Mouse (Mus musculus) cerebellum, adult 9-11 months (tissue): Measurements from ENCODE around the gene Chic2.

Source experiments
- DNase-seq: peaks from one replicate; pipeline ENCODE4 v3.0.0; 2022

The Chic2 gene

DNA sequence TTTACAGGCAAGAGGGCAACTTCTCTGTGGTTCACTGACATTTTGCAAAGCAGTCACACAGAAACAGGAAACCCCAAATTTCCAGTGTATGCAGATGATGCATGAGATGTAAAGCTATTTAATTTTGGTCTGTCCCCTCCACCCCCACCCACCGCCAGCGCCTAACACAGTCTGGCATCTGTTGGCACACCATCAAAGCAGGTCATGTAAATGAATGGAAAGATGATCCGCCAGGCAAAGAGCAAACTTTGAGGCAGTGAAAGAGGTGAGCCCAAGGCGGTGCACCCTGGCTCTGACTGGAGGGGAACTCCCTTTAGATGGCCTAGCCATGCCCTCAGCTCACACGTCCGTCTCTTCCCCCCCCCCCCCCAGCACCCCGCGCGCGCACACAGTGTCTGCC, 22.1 kb upstream of the Chic2 start:
- DNase-seq: no peak

DNA sequence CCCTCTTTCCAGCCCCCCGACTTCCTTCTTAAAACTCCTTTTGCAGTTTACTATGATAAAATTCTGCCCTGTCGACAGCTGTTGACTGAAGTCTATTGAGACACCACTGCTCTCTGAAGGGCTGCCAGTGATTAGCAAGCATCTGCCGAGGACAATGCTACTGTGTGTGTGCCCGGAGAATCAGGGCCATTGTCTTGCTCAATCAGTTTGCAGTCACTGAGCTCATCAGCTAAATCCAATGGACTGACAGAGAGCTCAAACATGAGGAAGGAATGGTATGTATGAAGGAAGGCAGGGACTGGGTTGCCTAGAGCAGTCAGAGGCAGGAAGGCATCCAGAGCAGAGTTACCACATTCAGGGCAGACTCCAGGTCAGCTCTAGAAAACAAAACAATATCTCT, 18.6 kb upstream of the Chic2 start:
- DNase-seq: no peak

DNA sequence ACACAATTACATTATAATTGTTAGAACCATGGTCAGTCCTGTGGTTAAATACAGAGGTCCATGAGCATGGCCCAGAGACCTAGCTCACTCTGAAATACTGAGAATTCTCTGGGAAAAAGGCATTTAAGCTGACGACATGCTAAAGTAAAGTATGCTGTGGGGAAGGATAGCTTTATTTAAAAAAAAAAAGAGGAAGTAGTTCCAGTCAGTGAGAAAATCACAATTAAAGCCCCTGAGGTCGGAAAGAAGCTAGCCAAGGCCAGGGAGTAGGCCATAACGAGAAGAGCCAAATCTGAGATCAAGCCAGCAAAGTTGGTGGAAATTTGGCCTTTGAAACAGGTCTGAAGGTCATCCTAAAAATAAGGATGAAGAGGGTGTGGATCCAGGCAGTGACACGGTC, 6.5 kb upstream of the Chic2 start:
- no peak for DNase-seq

DNA sequence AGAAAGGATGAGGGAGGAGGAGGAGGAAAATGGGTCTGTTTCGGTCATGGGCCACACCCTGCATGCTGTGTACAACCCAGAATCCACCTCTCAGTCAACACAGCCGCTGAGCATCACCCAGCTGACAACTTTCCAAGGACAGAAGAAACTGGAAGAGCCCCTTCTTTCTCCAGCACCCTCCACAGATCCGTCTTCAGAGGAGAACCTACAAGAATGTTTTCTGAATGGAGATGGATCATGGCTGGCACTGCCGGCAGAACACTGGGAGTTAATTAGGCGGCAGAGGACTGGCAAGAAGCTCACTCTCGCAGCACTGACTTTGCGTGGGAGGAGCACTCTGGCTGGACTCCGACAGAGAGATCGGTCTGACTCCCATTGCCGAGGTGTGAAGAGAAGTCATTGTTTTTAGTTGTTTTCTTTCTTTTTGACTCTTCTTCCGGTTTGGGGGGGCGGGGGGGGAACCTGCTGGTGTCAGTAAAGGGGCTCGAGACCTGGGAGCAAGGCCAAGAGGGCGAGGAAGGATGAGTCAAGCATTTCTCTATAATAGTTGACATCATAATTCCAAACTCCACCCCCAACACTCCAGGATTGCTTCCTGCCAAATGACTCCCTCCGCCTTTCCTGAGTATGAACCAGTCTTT, 2.2 kb upstream of the Chic2 start:
- peak; percentile 44 for DNase-seq

DNA sequence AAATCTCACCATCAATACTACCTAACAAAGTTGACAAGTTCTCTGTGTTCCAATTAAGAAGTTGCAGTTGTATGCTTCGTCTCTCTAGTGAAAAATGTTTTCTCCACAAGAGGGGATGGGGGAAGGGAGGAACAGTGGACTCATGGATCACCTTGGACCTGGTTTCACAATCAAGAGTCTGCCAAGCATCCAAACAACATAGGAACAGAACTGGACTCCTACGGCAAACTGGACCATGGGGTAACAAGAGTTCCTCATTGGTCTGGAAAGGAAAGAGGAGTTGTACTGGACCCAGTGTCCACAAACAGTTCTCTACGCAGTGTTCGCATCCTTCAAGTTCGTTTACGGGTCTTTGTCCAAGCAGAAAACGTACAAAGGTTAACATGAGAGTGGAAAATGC, 797 bp upstream of the Chic2 start:
- peak; percentile 28 for DNase-seq

DNA sequence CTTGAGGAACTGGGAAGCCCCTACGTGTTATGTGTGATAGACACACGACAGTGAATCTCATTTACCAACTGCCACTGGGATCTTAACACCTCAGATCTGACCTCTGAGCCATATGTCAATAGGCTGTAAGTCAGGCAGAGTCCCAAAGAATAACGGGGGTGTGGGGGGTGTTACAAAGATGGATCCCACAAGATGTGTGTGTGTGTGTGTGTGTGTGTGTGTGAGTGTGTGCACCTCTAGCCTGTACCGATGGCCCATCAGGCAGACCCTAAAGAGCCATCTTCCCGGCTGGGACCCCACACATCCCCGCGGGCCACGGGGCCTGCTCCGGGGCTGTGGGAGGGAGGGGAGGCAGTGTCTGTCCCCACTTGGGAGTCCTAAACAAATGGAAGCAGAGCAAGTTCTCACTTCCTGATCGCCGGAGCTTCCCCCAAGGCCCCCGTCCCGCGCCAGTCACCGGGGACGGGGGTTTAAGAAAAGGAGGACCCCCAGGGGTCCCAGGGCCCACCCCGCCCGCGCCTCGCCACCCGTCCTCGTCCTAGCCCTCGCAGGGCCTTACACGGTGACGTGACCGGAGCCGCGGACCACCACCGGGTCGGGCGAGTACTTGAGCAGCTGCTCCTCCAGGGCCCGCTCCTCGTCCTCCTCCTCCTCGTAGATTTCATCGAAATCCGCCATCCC, 813 bp downstream of the Chic2 start:
- peak; percentile 13 for DNase-seq

DNA sequence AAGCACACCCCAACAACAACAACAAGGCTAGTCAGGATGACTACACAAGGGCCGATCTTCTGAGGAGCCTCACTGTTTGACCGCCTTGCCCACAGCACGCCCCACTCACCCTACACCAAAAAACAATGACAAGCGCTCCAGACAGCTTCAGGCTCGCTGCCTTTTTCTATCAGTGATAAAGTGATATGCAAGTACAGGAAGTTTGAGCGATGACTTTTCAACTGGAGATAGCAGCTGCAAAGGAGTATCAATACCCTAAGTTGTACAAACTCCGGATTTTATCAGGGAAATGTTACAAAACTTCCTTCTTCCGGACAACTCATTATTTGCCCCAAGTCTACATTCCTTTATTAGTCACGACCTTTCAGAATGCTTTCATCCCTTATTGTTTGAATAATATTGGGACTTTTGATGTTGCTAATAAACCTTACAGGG, 1.5 kb downstream of the Chic2 start:
- no peak for DNase-seq

DNA sequence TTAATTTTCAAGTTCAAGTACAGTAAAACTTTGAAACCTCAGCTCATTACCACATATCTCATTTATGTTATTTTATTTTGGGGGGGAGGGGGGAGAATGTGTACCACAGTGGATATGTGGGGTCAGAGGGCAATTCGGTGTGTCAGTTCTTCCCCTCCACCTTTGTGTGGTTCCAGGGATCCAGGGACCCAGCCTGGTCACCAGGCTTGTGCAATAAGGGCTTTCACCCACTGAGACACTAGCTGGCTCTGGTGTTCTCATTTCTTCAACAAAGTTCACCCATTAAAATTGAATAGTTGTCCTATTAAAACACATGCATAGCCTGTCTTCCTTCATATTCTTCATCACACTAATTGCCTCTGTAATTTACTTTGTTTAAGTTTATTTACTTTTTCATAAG, 5.3 kb downstream of the Chic2 start:
- DNase-seq: no peak

DNA sequence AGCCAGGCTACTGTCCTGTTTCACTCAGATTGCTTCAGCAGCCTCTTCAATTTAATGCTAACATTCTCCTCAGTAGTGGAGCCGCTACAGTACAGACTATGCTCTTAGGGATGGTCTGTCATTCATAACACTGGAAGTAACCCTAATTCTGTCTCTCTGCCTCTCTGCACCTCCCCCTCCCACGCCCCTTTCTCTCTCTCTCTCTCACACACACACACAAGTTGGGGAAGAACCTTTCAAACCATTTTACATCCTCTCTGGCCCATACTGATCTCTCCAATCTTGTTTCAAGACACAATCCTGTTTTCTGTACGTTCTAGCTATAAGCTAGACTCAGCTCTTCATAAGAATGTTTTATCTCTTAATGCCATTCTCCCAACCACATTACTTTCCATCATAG, 9.1 kb downstream of the Chic2 start:
- DNase-seq: no peak

DNA sequence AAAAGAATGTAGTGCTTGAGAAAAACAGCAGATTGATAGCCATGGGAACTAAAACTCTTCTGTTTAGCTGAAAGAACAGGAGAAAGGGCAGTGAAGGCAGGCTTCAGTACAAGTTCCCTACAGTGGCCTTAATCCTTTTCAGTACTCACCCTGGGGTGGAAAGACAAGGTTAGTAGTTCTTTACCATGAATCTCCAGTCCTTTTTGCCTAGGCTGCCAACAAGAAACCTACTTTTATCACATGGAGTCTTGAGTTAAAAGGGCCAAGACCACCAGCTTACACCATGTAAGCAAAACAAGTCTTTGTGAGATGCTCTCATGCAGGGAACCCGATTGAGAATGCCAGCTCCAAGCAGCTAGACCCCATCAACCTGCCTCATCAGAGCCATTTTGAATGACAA, 29.8 kb downstream of the Chic2 start:
- no peak for DNase-seq

DNA sequence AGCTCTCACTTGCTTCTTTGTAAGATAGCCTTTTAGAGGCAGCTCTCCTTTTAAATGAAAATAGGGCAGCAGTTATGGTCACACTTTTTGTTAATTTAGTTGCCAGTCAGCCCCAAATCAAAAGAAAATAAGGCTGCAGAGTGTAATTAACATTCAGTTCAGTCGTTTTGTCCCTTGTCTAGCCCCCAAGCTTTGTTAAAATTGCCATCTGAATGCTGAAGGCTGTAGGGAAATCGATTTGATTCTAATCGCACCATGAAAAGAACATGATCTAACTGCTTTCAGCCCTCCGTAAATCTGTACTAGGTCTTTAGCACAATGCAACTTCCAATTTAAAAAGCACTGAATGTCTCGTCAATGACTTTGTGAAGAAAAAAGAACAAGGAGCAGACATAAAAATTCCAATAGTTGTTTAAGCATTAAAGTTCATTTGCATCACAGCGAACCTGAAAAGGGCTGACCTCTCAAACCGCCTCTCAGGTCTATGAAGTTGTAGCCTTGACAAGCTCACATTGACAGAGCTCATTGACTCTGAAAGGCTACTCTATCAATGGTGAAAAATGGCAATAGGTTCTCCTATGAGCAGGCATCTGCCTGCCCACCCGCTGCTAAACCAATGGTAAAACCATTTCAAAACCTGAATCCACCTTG, 31.7 kb downstream of the Chic2 start:
- DNase-seq: no peak

DNA sequence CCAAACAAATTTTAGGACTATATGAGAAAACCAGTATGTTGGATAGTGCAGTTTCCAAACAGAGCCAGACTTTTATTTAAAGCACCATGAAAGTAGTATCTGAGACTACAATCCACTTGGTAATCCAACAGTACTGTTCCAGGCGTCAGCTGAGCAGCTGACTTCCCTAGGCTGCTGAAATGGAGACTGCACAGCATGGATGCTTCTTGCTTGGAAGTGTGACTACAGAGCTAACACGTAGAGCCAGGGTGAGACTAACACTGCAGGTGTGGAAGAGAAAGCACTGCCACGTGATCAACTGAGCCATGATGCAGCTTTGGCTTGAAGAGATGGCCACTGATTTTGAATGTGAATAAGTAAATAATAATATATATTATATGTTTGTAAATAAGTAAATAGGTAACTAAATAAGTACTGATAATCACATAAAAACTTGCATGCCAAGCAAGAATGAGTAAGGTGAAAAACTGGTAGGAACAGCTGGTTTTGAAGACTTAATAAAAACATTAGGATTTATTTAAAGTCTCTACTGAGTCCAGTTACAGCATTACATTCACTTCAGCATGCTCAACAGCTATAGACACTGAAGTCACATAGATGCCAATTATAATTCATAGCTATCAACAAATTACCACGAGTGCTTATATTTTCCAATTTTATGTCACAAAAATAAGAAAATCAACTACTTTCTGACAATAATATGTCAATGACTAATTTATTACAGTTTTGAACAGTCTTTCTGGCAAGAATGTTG, 32.4 kb downstream of the Chic2 start:
- DNase-seq: no peak

DNA sequence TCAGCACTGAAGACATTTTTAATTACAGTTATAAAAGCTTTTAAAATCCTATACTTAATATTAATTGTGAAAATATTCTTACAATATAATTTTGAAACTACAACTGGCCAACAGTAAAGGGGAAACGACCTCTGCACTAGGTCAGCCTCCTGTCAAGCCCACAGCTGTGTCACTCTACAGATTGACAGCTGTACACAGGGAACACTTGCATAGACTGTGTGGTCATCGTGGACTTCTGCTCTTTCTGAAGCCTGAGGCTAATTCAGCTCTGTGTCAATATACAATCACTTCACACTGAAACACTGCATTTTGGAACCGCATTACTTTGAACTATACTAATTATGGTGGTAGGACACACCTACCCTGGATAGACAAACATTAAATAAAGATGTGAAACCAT, 39.8 kb downstream of the Chic2 start:
- no peak for DNase-seq

DNA sequence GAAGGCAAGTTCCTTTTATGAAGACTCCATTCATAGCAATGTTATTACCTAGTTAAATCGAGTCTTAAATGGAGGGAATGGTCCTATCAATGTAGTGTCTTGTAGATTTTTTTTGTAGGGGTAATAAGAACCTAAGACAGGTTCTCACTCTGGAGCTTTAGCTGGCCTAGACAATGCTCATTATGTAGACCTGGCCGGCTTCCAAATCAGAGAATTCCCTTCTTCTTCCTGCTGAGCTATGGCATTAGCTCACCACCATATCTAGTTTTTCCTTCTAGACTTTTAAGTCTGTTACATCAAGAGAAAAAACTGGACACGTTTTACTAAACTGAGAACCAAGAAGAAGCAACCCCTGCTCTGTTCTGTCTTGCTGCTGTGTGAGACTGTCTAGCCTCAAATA, 42.5 kb downstream of the Chic2 start:
- DNase-seq: peak; percentile 33

DNA sequence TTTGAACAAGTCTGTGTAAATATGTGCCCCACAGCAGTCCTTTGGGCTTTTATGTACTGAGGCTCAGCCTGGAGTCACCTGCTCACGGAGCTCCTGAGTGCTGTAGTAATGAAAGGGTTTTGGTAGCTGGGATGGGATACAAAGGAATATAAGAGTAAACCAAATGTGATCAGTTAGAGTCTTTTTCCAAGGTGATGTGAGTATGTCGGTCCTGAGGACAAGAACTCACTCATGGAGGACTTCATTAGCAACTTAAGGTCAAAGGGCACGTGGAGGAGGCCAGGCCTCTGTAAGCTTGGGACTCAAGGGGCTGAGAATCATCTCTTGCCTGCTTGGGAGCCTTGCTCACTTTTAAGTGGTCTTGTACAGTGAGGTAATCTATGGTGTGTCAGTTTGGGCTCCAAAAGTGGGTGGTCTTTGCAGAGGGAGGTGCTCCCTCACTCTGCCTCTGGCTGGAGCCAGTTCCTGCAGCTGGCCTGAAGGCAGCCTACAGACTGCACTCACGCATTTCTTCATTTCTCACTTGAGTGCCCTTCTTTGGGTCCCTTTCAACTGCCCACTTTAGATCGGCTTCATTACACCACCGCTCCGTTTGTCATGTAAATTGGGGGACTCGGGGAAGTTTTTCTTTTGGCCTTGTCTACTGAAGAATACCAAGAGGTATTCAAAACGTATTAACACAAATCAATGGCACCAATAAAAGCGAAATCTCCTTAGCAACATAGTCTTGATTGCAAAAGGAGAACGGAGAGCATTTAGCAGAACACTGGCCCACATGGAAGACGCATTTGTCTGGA, 45.7 kb downstream of the Chic2 start:
- DNase-seq: no peak

DNA sequence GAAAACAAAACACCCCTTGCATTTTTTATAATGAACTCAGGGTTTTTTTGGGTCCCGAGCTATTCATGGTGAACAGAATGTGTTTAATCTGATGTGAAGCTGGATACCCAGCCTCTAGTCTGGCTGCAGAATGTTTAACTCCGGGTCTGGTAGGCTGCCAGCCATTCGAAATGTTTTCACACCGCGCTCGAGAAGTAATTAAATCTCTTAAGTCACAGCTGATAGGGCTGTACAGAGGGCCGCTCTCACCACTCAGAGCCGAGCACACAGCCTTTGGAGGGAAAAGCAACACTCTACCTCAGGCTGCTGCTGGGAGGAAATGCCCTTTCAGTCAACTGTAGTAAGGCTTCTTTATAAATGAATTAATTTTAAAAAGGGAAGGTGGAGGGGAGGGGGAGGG, 49.6 kb downstream of the Chic2 start:
- no peak for DNase-seq

DNA sequence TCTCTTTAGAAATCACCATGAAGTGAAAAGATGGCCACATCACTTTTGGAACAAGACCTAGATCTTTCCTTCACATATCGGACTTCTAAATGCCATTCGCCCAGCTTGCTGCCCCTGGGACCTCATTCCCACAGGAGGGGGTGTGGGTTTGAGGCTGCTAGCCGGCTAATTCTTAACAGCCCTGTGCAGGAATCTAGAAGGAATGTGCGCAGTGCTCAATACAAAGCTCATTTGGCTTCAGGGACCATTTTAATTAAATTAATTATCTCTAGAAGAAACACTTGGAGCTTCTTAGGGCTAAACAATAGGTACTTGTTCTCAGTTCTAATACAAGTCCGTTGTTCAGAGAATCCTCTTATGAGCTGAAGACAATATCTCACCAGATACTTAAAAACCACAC, 60.5 kb downstream of the Chic2 start:
- DNase-seq: no peak

DNA sequence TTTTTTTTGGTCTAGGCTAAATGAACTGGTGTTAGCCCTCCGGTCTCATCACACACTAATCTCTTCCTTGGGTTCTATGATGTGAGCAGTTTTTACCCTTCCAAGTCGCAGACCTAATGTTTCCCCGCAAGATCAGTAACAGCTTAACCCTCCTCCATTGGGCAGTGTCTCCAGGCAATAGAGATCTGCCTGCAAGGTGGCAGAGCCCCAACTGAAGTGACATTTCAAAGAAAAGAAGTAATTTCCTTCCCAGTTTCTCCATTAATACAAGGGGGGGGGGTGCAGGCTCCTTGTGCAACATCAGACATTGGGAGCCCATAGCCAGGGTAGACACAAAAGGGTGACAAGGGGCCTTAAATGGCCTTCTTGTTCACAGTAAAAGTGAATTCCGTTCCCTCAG, 64.0 kb downstream of the Chic2 start:
- no peak for DNase-seq

DNA sequence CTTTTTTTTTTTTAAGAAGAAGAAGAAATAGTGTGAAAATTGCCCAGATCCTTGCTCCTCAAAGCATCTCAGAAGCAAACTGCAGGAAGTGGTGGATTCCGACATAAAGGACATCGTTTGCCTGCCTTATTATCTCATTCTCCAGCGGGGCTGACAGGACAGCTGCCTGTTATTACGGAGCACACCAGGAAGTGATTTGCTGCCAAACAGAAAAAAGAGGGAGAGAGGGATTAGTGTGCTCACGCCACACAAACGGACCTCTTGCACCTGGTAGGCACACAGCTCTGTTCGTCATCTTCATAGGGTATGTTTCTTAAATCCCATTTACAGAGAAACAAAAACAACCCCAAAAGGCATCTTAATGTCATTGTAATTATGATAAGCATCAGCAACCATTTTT, 64.4 kb downstream of the Chic2 start:
- no peak for DNase-seq

DNA sequence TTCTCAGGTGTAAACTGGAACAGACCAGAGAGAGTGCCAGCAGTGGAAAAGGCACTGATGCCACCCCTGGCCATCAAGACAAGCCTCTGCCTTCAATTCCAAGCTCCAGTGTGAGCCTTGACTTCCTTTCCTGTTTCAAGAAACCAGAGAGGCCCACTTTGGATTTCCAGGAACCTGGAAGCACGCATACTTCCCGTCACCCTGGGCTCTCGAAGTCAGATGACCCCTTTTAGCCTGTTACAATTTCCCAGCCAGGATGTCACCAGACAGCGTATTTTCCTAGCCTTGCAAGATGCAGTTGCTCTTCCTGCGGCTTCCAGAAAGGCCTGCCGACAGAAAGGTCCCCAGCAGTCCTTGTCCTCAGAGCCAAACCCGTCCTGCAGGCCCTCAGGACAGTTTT, 65.0 kb downstream of the Chic2 start:
- DNase-seq: no peak

DNA sequence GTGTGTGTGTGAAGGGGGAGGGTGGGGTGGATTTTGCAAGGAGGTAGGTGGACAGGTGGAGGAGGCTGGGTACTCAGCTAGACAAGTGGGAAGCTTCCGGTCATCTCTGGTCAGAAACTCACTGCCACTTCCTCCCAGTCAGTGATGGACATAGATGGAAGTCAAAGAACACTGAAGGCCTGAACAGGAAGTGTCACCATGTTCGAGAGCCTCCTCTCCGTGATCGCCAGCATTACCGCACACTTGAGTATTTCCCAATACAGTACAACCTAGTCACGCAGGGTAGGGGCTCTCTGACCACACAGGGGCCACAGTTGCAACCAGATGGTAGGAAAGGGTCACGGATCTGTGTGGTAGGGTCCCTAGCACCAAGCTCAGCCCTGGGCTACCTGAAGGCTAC, 69.1 kb downstream of the Chic2 start:
- DNase-seq: no peak

DNA sequence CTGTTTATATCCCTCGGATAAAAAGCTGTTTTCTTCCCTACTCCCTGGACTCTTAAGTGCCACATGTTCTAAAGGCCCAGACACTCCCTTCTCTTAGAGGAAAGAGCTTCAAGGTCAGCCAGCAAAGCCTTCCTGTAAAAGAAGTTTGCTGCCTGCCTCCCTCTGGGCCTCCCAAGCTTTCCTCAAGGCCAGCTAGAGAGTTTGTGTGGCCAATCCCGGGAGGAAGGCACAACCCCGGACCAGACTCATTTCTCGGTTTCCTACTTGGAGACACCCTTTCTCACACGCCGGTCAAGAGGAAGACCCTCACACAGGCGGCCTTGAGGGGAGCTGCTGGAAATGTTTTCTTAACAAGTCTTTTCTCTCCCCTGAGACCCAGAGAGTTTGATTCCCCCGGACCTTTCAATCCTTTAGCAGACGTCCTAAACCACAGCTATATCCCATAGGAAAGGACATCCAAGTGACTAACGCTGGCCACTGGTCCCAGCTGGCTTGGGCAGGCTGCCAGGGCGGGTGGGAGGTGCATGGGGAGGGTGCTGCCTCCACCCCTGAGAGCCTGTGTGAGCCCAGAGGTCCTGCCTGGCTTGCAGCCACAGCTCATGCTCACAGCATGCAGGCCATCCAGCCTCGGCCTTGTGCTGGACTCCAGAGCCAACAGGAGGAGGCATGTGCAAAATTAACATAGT, 69.7 kb downstream of the Chic2 start:
- peak; percentile 6 for DNase-seq
